Mouse (Mus musculus): ENCODE results near the gene Bola2.

DNA sequence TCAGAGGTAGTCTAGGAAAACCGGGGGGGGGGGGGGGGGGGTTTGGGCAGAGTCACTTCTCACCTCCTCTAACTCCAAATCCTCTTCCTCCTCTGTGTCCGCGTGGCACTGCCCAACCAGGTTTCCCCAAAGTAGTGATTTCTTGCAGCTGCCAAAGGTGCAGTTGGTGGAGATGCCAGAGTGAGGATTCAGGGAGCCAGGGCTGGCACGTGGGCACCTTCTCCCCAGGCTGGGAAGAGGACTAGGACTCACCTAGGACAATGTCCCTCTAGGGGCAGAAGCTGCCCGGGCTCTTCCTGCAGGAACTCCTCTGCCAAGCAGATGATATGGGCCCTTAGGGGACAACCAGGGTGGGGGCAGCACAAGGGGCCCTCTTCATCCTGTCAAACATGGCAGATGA lies 3.5 kb upstream of the Bola2 start:
- TF ChIP-seq POLR2A (IDR thresholded peaks at IDR 0.05; ENCODE audit: low read depth, low read length), result no peak
- TF ChIP-seq CTCF (conservative IDR thresholded peaks at IDR 0.05; ENCODE audit: insufficient read depth, insufficient read length, low read depth, low read length), result no peak

Data from kidney, adult 2 months (tissue).